Mouse (Mus musculus): ENCODE data around the gene Trim46. TPM values are rescaled to one million over a fixed set of nuclear protein-coding genes. Genes with fewer than 3 reads are reported as not detected.

Gene Trim46
- total RNA-seq (2022) = 10 to 100 TPM; 66.2 to 74.6 (median 68.4) TPM

DNA sequence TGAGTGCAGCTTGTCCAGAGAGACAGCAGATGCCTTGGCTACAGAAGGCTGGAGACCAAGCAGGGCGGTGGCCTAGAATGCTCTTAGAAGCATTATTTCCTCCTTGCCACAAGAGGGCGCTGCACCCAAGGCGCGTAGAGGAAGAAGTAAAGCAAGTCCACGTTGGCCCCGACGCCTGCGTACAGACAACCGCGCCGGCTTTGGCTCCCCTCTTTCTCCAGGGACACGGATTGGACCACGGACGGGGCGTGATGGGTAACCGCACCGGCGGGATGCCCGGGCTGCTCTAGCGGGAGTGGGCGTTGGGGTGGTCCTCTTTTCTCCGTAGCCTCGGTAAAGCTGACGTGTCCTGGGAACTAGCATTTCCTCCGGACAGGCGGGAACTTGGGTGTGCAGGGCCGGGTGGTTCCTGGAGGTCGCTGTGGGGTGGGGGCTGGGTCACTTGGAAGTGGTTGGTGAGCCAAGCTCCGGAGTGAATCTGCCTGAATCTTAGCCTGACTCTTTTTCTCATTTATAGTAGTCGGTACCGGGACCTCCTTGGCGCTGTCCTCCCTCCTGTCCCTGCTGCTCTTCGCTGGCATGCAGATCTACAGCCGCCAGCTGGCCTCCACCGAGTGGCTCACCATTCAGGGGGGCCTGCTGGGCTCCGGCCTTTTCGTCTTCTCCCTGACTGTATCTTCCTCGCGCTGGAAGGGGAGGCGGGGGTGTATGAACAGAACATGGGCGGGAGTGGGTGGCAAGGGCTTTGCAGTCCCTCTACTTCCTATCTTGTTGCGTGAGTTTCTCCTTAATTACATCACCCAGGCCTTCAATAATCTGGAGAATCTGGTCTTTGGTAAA, at the start of gene Trim46:
TSS of gene Trim46 (minus strand) at position 49 of the 840 bp plus-strand sequence.
- peak; percentile 79 to 91 for DNase-seq (ENCODE audit: low spot score in 2 of 2)

DNA sequence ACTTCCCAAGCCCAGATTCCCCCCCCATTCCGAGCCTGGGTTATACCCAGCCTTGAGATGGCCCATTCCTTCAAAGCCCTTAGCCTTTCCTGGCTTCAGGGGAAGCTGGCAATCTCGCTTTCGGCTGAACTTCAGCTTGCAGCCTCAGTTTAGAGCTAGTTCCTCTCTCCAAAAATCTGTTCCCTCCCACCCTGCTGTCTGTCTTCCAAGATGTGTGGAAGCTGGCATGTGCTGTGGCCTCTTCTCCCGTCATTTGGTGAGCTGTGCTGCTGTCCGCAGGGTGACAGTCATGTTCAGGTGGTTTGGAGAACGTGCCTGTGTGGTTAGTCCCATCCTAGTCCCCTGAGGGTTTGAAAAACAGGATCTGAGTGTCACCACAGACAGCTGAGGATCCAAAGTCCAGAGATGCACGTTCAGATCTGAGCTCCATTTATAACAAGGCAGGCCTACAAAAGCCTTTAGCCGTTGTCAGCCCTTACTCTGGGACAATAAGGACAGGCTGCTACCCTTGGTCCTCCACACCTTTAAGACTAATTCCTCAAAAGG, 49.6 kb upstream of the Trim46 start:
- DNase-seq (ENCODE audit: low spot score in 2 of 2) = no peak

DNA sequence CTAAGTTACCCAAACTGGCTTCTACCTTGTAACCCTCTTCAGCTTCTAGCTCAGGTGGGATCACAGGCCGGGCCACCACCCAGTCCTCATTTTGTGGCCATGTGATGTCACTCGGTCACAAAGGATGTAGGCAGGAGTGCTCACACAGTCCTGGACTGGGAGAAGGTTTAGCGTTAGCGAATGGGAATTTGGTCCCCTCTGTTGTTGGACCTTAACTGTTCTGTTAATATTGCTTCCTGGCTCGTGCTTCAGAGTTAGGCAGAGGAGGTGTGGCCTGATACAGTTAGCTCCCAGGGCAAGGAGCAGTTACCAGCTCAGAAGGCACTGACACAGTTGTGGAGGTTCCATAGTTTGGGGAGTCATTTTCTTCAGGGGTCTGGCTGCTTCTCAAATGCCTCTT, 48.1 kb upstream of the Trim46 start:
- no peak for DNase-seq (ENCODE audit: low spot score in 2 of 2)

DNA sequence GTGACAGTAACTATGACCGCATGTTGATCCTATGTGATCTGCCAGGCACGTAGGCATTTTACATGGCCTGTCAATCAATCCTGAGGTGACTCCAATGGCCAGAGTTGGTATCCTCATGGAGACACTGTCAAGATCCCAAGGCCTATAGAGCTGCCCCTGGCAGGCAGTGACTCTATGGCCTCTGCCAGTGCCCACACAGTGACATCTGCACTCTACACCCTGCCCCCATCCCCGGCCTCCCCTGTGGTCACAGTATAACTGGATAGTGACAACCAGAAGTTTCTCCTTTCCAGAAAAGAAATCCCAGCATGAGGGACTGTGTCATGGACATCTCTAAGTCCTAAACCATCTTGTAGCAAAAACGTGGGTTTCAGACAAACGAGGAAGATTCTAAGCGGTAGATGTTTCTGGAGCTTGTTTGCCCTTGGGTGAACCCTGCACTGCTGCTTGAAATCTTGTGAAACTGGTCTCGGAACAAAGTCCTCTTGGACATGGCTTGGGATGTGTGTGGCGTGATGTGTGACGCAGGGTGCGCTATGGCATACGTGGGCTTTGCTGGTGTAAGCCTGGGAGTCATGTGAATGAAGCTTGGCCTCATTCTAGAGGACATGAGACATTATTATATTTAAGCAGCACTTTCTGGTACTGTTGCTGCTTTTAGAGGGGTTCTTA, 47.3 kb upstream of the Trim46 start:
- DNase-seq (ENCODE audit: low spot score in 2 of 2) = no peak

DNA sequence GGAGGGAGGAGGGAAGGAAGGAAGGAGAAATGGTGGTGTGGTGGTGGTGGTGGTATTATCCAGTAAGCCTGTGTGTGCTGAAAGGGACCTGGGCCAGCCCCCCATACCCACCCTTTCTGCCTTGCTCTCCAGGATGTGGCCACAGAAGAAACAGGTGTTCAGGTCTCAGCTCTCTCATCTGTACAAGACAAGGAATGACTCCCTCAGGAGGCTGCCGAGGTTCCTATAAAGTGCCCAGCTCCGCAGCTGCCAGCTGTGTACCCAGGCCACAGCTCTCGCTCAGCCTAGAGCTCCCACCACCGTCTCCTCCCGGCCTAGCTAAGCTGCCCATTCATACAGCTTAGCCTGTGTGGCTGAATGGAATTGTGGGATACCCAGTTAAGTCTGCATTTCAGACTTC, 46.2 kb upstream of the Trim46 start:
- DNase-seq (ENCODE audit: low spot score in 2 of 2) = no peak

- no peak for DNase-seq (ENCODE audit: low spot score in 2 of 2)
These were observed 45.8 kb upstream of the Trim46 start for GRCm38 (mm10) chr3:89291874-89292273.

GRCm38 (mm10) chr3:89288503-89288928, 42.4 kb upstream of the Trim46 start:
- DNase-seq (ENCODE audit: low spot score in 2 of 2) = no peak

- DNase-seq (ENCODE audit: low spot score in 2 of 2) = no peak
These were observed 41.2 kb upstream of the Trim46 start for GRCm38 (mm10) chr3:89287286-89287685.

DNA sequence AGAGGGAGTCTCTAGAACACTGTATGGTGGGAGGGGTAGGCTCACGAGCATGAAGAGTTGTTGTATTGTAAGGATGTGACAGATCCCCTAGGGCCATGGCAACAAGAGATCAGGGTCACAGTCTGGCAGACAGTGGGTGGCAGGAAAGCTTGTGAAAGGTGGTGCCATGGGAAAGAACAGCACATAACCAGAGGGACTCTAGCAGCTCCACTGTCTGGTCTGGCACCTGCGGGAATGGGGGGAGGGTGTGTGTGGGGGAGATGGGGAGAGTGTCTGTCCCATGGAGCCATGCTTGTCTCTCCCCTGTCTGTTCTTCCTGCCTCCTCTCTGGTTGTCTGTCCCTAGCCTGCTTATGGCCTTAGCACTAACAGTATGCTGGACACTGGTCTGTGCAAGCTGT, 39.4 kb upstream of the Trim46 start:
- no peak for DNase-seq (ENCODE audit: low spot score in 2 of 2)

DNA sequence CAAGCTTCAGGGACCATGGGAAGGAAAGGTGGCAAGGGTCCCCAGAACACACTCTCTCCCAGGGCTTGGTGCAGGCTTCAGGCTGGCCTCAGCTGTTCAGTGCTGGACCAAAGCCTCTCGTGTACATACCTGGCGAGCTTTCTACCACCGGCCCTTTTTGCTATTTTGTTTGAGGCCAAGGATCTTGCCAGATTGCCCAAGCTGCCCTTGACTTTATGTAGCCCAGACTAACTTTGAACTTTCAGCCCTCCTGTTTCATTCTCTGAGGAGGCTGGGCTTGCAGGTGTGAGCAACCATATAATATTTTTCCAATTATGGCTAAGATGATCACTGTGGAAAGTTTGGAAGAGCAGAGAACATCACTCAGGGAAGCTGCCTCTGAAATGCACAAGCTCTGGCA, 38.2 kb upstream of the Trim46 start:
- DNase-seq (ENCODE audit: low spot score in 2 of 2) = no peak

GRCm38 (mm10) chr3:89282291-89282643, 36.2 kb upstream of the Trim46 start:
- DNase-seq (ENCODE audit: low spot score in 2 of 2) = no peak

DNA sequence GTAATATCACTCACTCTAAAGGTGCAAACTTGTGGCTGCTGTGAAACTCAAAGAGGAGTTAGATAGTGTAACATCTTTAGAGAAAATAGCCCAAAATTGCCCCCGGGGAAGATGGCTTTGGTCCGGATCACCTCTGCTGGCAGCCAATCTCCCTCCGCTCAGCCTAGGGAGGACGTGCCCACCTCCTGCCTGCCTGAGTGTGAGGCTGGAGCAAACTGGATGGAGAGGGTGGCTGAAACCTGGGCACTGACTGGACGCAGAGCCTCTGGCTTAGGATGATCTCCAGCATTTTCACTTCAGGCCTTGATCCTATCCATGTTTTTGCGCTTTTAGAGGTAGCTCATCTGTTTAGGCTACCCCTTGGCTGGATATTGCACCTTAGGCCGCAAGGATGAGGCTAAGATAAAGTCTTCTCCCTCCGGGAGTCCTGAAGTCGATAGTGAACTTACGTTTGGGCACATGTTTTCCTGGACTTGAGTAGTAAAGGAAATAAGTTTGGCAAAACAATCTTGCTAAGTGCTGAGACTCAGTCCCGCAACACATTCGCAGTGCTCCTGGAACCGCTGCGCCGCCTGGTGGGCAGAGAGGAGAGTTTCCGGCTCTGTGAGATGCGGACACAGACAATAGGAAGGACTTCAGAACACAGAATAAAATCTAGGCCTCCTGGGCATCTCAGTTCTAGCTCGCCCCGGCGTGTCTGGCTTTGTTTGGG, 35.6 kb upstream of the Trim46 start:
- peak in 1 of 2 experiments; percentile 72 for DNase-seq (ENCODE audit: low spot score in 2 of 2)

GRCm38 (mm10) chr3:89280606-89281511, 34.8 kb upstream of the Trim46 start, which contains the start of gene Efna1:
Gene Efna1, minus strand, starts transcription at chr3:89281142.
- no peak for DNase-seq (ENCODE audit: low spot score in 2 of 2)

GRCm38 (mm10) chr3:89280050-89280605, 34.0 kb upstream of the Trim46 start:
- peak in 1 of 2 experiments; percentile 60 for DNase-seq (ENCODE audit: low spot score in 2 of 2)

DNA sequence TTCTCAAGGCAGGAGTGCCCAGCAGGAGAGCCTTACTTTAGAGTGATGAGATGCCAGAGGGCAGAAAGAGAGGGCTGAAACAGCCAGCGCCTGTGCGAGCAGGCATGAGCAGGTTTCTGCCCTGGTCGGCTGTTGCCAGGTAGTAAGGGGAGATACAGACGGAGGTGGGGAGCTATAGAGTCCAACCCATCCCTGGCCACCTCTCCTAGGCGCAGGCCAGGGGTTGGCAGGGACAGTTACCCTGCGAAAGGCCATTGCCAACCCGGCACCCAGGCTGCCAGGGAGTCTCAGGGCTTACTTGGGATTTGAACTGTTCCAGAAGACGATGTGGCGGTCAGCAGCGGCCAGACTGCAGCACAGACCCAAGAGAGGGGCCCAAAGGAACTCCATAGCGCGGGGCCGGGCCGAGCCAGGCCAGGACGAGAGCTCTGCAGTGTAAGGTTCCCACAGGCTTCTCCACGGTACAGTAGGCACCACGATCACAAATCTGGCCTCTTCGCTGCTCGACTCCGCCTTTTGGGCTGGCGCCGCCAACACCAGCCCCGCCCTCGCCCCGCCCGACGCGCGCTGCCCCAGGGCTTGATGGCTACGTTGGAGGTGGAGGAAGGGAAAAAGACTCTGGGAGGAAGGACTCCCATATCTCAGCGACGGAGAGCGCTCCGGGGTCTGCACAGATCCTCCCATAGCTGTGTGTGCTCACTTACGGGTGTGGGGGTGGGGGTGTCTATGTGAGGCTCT, 33.2 kb upstream of the Trim46 start:
- DNase-seq (ENCODE audit: low spot score in 2 of 2) = peak; percentile 62 to 73

- DNase-seq (ENCODE audit: low spot score in 2 of 2) = no peak
These were observed 32.5 kb upstream of the Trim46 start for GRCm38 (mm10) chr3:89278643-89279042.

DNA sequence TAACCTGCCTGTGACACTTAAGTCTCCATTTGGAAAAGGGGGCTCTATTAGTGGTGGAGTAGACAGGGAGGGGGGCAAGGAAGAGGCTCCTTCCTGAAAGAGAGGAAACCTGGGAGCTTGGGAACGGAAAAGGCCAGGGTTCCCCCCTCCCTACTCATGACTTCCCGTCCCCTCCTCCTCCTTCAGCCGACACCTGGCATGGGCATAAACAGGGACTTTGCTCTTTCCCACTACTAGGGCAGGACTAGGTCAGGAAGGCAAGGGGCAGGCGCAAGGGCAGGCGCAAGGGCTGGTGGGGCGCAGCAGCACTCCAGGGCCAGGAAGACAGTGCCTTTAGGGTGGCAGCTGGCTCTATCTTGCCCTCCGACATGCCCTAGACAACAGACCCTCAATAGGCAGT, 32.0 kb upstream of the Trim46 start:
- no peak for DNase-seq (ENCODE audit: low spot score in 2 of 2)

DNA sequence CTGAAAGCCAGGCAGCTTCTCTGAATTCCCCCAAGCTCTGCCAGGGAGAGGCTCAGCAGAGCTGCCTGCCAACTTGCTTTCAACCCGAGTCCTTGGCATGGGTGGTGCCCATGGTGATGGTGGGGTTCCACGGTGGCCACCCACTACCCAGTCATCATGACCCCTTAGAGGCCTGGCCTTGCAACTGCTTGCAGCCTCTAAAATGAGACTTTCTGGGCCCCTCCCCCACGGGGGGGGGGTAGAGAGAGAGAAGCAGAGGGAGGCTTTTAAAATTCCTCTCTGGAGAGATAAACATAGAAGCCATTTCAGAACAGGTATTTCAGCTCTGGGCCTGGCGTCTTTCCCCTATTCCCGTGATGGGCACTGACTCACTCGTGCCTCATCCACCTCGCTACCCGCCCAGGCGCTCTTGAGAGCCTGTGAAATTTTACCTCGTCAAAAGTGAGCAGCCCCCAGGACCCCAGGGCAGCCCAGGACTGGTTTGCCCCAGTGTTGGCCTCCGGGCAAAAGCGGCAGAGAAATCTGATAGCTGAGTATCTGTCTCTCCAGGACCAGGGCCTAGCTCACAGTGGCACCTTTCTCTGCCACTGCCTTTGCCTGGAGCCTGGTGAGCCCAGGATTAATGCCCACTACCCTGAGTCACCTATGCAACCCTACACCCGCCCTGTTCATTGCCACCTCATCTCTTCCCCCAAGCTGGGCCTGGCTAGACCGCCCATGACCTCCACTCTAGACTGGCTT, 31.3 kb upstream of the Trim46 start:
- DNase-seq (ENCODE audit: low spot score in 2 of 2) = no peak

GRCm38 (mm10) chr3:89276061-89276460, 30.0 kb upstream of the Trim46 start:
- no peak for DNase-seq (ENCODE audit: low spot score in 2 of 2)

Data from left cerebral cortex, adult 8-10 months (tissue).